8 mouse cellular contexts compared by ENCODE assay signal in genomic region chr9:10324697-10325368, GRCm38 (mm10).
A peak's percentile ranks its signal among the peaks of the same experiment; 100 is the strongest.
DNase-seq lines count a peak whose midpoint lies in the region; ATAC-seq lines count a peak whose summit lies in the region.

No protein-coding gene starts in this region.

- H3K4me3 ChIP-seq in forebrain, embryonic 14.5 days (ENCODE audit: low read depth, low read length) = no peak overlapping the region
- H3K4me3 ChIP-seq in liver, embryonic 11.5 days (ENCODE audit: low read depth, low read length) = no peak overlapping the region

- no peak for ATAC-seq in CD4-positive, CD25-positive, alpha-beta regulatory T cell, adult 4 months
- ATAC-seq in forebrain, embryonic 14.5 days = peak; percentile 57; the same call in 1 of the 2 replicates
- 0 out of 2 replicates have a peak, but pooled peaks have one; percentile 41 for ATAC-seq in liver, embryonic 11.5 days (replicated peaks; ENCODE audit: low FRiP score)

- 47% methylated on average over 7 of the region's 7 CpGs for WGBS in forebrain, embryonic 14.5 days
- WGBS in liver, embryonic 11.5 days = 40% methylated on average over 7 of the region's 7 CpGs

- H3K27me3 ChIP-seq in forebrain, embryonic 14.5 days (replicated peaks; ENCODE audit: control insufficient read depth, insufficient read depth, low read length) = no peaks in the 10 kb centered on the region
- H3K27me3 ChIP-seq in liver, embryonic 11.5 days (replicated peaks; ENCODE audit: control insufficient read depth, insufficient read depth, low read length) = no peaks in the 10 kb centered on the region

- no peaks in the 10 kb centered on the region for H3K9me3 ChIP-seq in forebrain, embryonic 14.5 days (replicated peaks; ENCODE audit: control insufficient read depth, low read length)
- H3K9me3 ChIP-seq in liver, embryonic 11.5 days (ENCODE audit: control insufficient read depth, low read length) = no peaks in the 10 kb centered on the region

- H3K36me3 ChIP-seq in forebrain, embryonic 14.5 days (ENCODE audit: control insufficient read depth, insufficient read depth, low read length) = no peaks in the 10 kb centered on the region
- H3K36me3 ChIP-seq in liver, embryonic 11.5 days (ENCODE audit: control insufficient read depth, insufficient read depth, low read length) = no peaks in the 10 kb centered on the region

- H3K9ac ChIP-seq in forebrain, embryonic 14.5 days (ENCODE audit: low read length) = no peak overlapping the region
- no peak overlapping the region for H3K9ac ChIP-seq in liver, embryonic 11.5 days (ENCODE audit: low read depth, low read length)

- peak; percentile 26 for DNase-seq in CD4-positive, CD25-positive, alpha-beta regulatory T cell, adult 2 months (ENCODE audit: low read depth, low spot score)
- DNase-seq in layer of hippocampus, adult 11-12 months (ENCODE audit: low spot score) = peak; percentile 18
- DNase-seq in layer of hippocampus, adult 9-11 months = no peak
- DNase-seq in adrenal gland, adult 2 months = peak; percentile 20
- DNase-seq in forebrain, embryonic 14.5 days (ENCODE audit: low spot score) = peak; percentile 61
- DNase-seq in liver, embryonic 11.5 days (ENCODE audit: low spot score) = no peak
- peak; percentile 61 for DNase-seq in testis, postnatal 10 days (ENCODE audit: low spot score)

- H3K27ac ChIP-seq in forebrain, embryonic 14.5 days (ENCODE audit: low read depth, low read length) = no peak overlapping the region
- H3K27ac ChIP-seq in liver, embryonic 11.5 days (ENCODE audit: low read depth, low read length) = no peak overlapping the region

- no peak overlapping the region for H3K4me2 ChIP-seq in forebrain, embryonic 14.5 days (ENCODE audit: low read length)
- H3K4me2 ChIP-seq in liver, embryonic 11.5 days = no peak overlapping the region

- H3K4me1 ChIP-seq in forebrain, embryonic 14.5 days (ENCODE audit: control insufficient read depth, insufficient read depth, low read length) = no peaks in the 10 kb centered on the region
- no peaks in the 10 kb centered on the region for H3K4me1 ChIP-seq in liver, embryonic 11.5 days (replicated peaks; ENCODE audit: control insufficient read depth, insufficient read depth, low read length)

Comparison
In these comparisons a context has a peak if more than half of its experiments do, and no peak if none do; other contexts are left out.
1. DNase-seq: peak in CD4-positive, CD25-positive, alpha-beta regulatory T cell, adult 2 months (single experiment), layer of hippocampus, adult 11-12 months (single experiment), adrenal gland, adult 2 months (single experiment), forebrain, embryonic 14.5 days (single experiment) and testis, postnatal 10 days (single experiment); none in layer of hippocampus, adult 9-11 months (single experiment) and liver, embryonic 11.5 days (single experiment).